Mouse (Mus musculus): ENCODE measurements around the gene Urm1. TPM values are rescaled to one million over a fixed set of nuclear protein-coding genes. Genes with fewer than 3 reads are reported as not detected.
"Not testable (repeated sequence)": the region's sequence is repeated elsewhere in the genome, so short reads cannot be mapped to it uniquely, and the experiment has no call there.

Urm1 gene
- total and polyA plus RNA-seq, 3 experiments: 90.5 to 131 TPM; not detected in 1

- TF ChIP-seq SMC3 (IDR thresholded peaks at IDR 0.05; ENCODE audit: low read depth, low read length) (no peak), CTCF (IDR thresholded peaks at IDR 0.05 in 2 of 3, conservative IDR thresholded peaks at IDR 0.05 in 1 of 3; ENCODE audit: control insufficient read depth in 1 of 3, insufficient read depth in 1 of 3, low read depth in 2 of 3, low read length in 3 of 3, poor library complexity in 1 of 3, severe bottlenecking in 1 of 3) (no peak)
Measured at GRCm38 (mm10) chr2:29879191-29879590, 59.3 kb downstream of the Urm1 start (continued).

DNA sequence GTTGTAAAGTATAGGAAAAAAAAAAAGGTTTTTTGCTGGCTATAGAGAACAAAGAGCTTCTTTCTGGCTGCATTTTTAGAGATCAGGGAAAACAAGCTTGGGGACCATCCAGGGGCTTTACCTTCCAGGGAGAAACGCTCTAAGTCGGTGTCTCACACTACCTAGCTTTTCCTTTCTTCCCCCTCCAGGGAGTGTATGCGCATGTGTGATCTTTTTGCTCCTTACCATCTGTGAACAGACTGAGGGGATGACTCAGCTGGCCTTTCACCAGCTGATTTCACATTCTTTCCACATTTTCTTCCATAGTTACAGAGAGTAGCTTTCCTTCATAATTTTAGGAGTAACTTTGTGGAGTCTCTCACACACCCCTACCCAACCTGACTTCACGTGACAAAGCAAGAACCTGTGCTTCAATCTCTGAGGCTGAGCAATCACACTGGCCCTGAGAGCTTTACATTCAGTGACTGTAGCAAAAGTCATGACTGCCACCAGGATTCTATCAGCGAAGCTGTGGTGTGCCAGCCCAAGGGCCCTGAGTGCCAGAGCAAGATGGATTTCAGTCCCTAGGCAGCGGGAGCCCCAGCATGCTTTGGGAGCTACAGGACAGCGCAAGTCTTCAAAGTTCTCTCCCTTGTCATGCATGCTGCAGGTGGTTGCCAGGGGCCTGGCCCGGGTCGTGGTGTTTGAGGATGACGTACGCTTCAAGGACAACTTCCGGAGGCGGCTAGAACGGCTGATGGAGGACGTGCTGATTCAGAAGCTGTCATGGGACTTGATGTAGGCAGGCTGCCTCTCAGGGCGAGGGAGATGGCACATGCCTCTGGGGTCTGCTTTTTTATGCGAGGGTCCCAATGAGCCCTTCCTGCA, 60.3 kb downstream of the Urm1 start:
- TF ChIP-seq POLR2AphosphoS2 (IDR thresholded peaks at IDR 0.05; ENCODE audit: low read length): no peak
- TF ChIP-seq GABPA (IDR thresholded peaks at IDR 0.05; ENCODE audit: low read depth, low read length): no peak
- TF ChIP-seq E2F4 (IDR thresholded peaks at IDR 0.05; ENCODE audit: borderline replicate concordance, low read depth, low read length): no peak
- no peak for TF ChIP-seq GATA1 (IDR thresholded peaks at IDR 0.05; ENCODE audit: low read depth, low read length)
- TF ChIP-seq MYB (IDR thresholded peaks at IDR 0.05; ENCODE audit: low read depth, low read length): no peak
- no peak for TF ChIP-seq EP300 (IDR thresholded peaks at IDR 0.05; ENCODE audit: low read depth in 1 of 2, low read length in 2 of 2)
- no peaks in the 10 kb centered on the region for H3K79me2 ChIP-seq (ENCODE audit: control insufficient read depth, insufficient read depth, low read length, poor library complexity)
- H3K4me1 ChIP-seq (ENCODE audit: control insufficient read depth in 1 of 2, insufficient read depth in 2 of 2, low read length in 2 of 2): no peaks in the 10 kb centered on the region
- H3K27me3 ChIP-seq (ENCODE audit: control insufficient read depth in 1 of 2, insufficient read depth in 2 of 2, low read length in 2 of 2): no peaks in the 10 kb centered on the region
- H3K27ac ChIP-seq (ENCODE audit: control insufficient read depth, low read depth, low read length): no peak overlapping the region
- DNase-seq (ENCODE audit: low read depth, low spot score): no peak
- no peak overlapping the region for H3K4me3 ChIP-seq (ENCODE audit: control insufficient read depth in 1 of 2, insufficient read depth in 1 of 2, low read depth in 2 of 2, low read length in 2 of 2)
- no peaks in the 10 kb centered on the region for H3K36me3 ChIP-seq (ENCODE audit: control insufficient read depth in 1 of 2, insufficient read depth in 2 of 2, low read length in 2 of 2)
- H3K9me3 ChIP-seq (replicated peaks; ENCODE audit: insufficient read depth, low read length): no peaks in the 10 kb centered on the region
- no peak overlapping the region for H3K9ac ChIP-seq (ENCODE audit: control insufficient read depth, low read depth, low read length, poor library complexity, severe bottlenecking)

GRCm38 (mm10) chr2:29886659-29887292, 66.9 kb downstream of the Urm1 start:
- H3K27ac ChIP-seq (ENCODE audit: control insufficient read depth, low read depth, low read length); H3K27me3 ChIP-seq (ENCODE audit: control insufficient read depth in 1 of 2, insufficient read depth in 2 of 2, low read length in 2 of 2); H3K4me3 ChIP-seq (ENCODE audit: control insufficient read depth in 1 of 2, insufficient read depth in 1 of 2, low read depth in 2 of 2, low read length in 2 of 2); H3K9me3 ChIP-seq (replicated peaks; ENCODE audit: insufficient read depth, low read length); H3K9ac ChIP-seq (ENCODE audit: control insufficient read depth, low read depth, low read length, poor library complexity, severe bottlenecking): not testable (repeated sequence)
- peak; percentile 46 for DNase-seq (ENCODE audit: low read depth, low spot score)
- peaks cover 0 to 14% of the 10 kb centered on the region in 2 experiments; a peak in 2 of 4 replicates for H3K36me3 ChIP-seq (ENCODE audit: control insufficient read depth in 1 of 2, insufficient read depth in 2 of 2, low read length in 2 of 2)
- TF ChIP-seq TBP (IDR thresholded peaks at IDR 0.05; ENCODE audit: low read depth, low read length) (peak; percentile 51; the same call in 1 of the 2 replicates), ZNF384 (IDR thresholded peaks at IDR 0.05; ENCODE audit: low read depth, low read length) (peak; percentile 75), CTCF (IDR thresholded peaks at IDR 0.05 in 2 of 3, conservative IDR thresholded peaks at IDR 0.05 in 1 of 3; ENCODE audit: control insufficient read depth in 1 of 3, insufficient read depth in 1 of 3, low read depth in 2 of 3, low read length in 3 of 3, poor library complexity in 1 of 3, severe bottlenecking in 1 of 3) (peak in 1 of 3 experiments; percentile 14; a peak in 2 of 6 replicates), MYC (IDR thresholded peaks at IDR 0.05; ENCODE audit: low read depth, low read length) (peak; percentile 33; the same call in 1 of the 2 replicates)
- H3K4me1 ChIP-seq (ENCODE audit: control insufficient read depth in 1 of 2, insufficient read depth in 2 of 2, low read length in 2 of 2): peaks cover 0 to 14% of the 10 kb centered on the region in 2 experiments; a peak in 3 of 4 replicates
- H3K79me2 ChIP-seq (ENCODE audit: control insufficient read depth, insufficient read depth, low read length, poor library complexity): peaks cover 14% of the 10 kb centered on the region

Data from MEL (cell line).